Mouse (Mus musculus): ENCODE data around the gene Tefm. TPM values are rescaled to one million over a fixed set of nuclear protein-coding genes. Genes with fewer than 3 reads are reported as not detected.
A peak's percentile ranks its signal among the peaks of the same experiment; 100 is the strongest.

Tefm gene
- polyA plus RNA-seq, 1 experiment from 2014 or later, result 17.7 TPM

DNA sequence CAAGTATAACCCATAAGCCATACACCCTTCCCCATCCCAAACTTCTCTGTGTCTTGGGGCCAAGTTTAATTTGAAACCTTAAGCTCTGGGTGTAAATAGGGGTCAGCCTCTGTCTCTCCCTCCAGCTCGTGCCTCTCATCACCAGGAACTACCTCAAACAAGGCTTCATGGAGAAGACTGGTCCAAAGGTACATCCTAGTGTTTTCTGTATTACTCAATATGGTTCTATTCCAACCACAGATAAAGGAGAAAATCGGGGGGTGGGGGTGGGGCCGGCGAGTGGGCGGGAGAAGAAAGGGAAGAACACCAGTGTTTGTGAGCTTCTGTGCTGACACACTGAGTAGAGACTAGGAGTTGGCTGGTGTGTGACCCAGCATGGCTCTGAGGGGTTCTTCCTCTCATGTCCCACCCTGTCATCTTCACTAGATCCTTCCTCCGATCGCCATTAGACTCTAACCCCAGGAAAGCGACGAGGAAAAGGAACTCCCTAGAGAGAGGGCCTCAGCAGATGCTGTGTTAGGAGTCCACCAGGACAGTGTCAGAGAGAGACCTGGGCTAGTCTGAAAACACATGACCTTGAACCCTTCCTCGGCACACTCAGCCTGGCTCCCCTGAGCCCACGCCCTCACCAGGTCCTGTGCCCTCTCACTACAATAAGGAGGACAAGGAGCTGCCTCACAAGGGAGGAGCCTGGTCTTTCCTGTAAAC is 32.1 kb upstream of the Tefm start:
- 60% methylated on average over 11 of the region's 11 CpGs for WGBS (ENCODE audit: insufficient replicate concordance)
- Histone ChIP-seq H3K36me3 (0 out of 2 replicates have a peak, but pooled peaks cover under 1% of the 10 kb centered on the region), H3K9me3 (replicated peaks) (no peaks in the 10 kb centered on the region), H3K27ac (no peak overlapping the region), H3K4me3 (replicated peaks) (no peak overlapping the region), H3K4me2 (no peak overlapping the region), H3K4me1 (replicated peaks) (peaks cover 26% of the 10 kb centered on the region; the same call in 1 of the 2 replicates), H3K27me3 (0 out of 2 replicates have a peak, but pooled peaks cover 3% of the 10 kb centered on the region), H3K9ac (no peak overlapping the region)
- no peak for DNase-seq
- ATAC-seq (ENCODE audit: low read depth), result peak; percentile 35; the same call in 1 of the 2 replicates

DNA sequence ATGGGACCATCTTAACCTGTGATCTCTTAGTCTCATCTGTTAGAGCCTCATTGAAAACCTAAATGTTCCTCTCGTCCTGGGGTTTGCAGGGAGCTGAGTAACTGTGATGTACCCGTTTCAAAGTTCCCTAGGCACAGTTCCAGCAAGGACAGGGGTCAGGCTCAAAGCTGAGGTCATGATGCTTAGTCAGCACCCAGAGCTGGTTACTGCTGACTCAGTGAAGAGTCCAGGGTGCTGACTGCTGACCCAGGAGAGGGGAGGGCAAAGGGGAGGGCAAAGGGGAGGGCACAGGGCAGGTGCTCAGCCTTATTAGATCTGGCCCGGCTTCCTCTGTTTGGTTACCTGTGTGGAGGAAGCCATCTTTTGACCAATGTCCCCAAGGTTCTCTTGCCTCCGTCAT is 29.9 kb upstream of the Tefm start:
- ATAC-seq (ENCODE audit: low read depth) (peak; percentile 56), DNase-seq (no peak)
- Histone ChIP-seq H3K27ac (no peak overlapping the region), H3K9ac (no peak overlapping the region), H3K4me1 (replicated peaks) (peaks cover 22% of the 10 kb centered on the region), H3K27me3 (0 out of 2 replicates have a peak, but pooled peaks cover 3% of the 10 kb centered on the region), H3K4me2 (no peak overlapping the region), H3K4me3 (replicated peaks) (no peak overlapping the region), H3K36me3 (0 out of 2 replicates have a peak, but pooled peaks cover 5% of the 10 kb centered on the region), H3K9me3 (replicated peaks) (no peaks in the 10 kb centered on the region)
- WGBS (ENCODE audit: insufficient replicate concordance), result 57% methylated on average over 4 of the region's 4 CpGs

DNA sequence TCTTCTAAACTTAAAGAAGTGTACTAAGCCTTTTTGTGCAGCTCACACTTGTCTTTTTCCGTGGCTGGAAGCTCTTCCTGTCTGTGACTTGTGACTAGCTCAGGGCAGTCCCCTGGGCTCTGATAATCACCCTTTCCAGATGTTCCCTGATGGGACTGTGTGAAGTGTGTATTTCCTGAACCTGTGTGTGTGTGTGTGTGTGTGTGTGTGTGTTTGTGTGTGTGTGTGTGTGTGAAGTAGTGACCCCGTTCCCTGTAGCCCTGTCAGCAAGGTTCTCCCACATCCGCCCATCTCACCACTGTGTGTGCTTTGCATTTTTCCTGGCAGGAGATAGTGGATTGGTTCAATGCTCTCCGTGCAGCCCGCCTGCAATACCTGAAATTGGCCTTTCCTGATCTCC is 28.4 kb upstream of the Tefm start:
- no peak for DNase-seq
- H3K4me1 ChIP-seq (replicated peaks), result peaks cover 18% of the 10 kb centered on the region
- H3K4me3 ChIP-seq (replicated peaks), result no peak overlapping the region
- no peaks in the 10 kb centered on the region for H3K9me3 ChIP-seq (replicated peaks)
- H3K4me2 ChIP-seq, result no peak overlapping the region
- no peaks in the 10 kb centered on the region for H3K27me3 ChIP-seq
- H3K36me3 ChIP-seq, result 0 out of 2 replicates have a peak, but pooled peaks cover 16% of the 10 kb centered on the region
- ATAC-seq (ENCODE audit: low read depth), result no peak
- WGBS (ENCODE audit: insufficient replicate concordance), result 50% methylated on average over 5 of the region's 5 CpGs
- H3K27ac ChIP-seq, result no peak overlapping the region
- no peak overlapping the region for H3K9ac ChIP-seq

DNA sequence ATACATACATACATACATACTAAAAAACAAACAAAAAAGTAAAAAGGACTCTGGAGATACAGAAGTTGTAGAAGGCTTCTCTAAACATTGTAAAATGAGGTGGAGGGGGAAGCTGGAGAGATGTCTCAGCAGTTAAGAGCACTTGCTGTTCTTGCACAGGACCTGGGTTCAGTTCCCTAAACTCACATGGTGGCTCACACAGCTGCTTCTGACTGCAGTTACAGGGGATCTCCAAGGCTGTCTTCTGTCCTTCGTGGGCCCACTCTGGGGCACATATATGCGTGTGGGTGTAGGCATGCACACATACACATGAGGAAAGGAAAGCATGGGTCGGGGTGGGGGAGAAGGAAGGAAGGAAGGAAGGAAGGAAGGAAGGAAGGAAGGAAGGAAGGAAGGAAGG is 27.7 kb upstream of the Tefm start:
- Histone ChIP-seq H3K27me3 (no peaks in the 10 kb centered on the region), H3K9ac (no peak overlapping the region), H3K36me3 (0 out of 2 replicates have a peak, but pooled peaks cover 18% of the 10 kb centered on the region), H3K27ac (no peak overlapping the region), H3K4me3 (replicated peaks) (no peak overlapping the region), H3K4me1 (replicated peaks) (peaks cover 17% of the 10 kb centered on the region), H3K4me2 (no peak overlapping the region), H3K9me3 (replicated peaks) (no peaks in the 10 kb centered on the region)
- ATAC-seq (ENCODE audit: low read depth) (no peak), DNase-seq (no peak)
- 49% methylated on average over 3 of the region's 3 CpGs for WGBS (ENCODE audit: insufficient replicate concordance)

DNA sequence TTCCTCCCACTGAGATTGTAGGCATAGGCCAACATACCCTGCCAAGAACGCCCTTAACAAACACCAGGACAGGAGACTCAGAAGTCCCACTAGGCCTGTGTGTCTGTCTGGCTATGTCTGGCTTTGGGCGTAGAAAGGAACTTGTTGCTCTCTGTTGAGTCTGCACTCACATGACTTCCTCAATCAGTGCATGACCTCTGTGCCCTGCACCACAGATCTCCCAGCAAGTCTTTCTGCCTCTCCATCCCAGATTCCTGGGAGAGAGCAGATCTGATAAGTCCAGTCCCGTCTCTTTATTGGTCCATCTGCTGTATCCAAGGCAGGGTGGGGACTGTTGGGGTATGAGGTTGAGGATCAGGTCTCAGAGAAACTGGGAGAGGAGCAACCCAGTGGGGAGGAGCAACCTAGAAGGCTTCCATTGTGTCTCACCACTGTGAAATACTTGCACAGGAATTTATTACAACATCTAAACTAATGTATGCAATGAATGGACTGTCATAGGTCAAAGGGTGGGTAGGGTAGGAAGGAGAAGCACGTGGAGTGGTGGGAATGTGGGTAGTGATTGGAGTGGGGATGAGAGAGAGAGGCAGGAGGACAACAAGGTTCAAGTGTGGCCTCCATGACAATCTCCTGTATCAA is 26.8 kb upstream of the Tefm start:
- H3K4me2 ChIP-seq, result no peak overlapping the region
- no peak overlapping the region for H3K4me3 ChIP-seq (replicated peaks)
- ATAC-seq (ENCODE audit: low read depth), result no peak
- peaks cover 9% of the 10 kb centered on the region for H3K4me1 ChIP-seq (replicated peaks)
- no peaks in the 10 kb centered on the region for H3K9me3 ChIP-seq (replicated peaks)
- no peak overlapping the region for H3K27ac ChIP-seq
- WGBS (ENCODE audit: insufficient replicate concordance), result 59% methylated on average over 4 of the region's 4 CpGs
- H3K36me3 ChIP-seq, result 0 out of 2 replicates have a peak, but pooled peaks cover 18% of the 10 kb centered on the region
- no peak overlapping the region for H3K9ac ChIP-seq
- DNase-seq, result no peak
- H3K27me3 ChIP-seq, result no peaks in the 10 kb centered on the region

DNA sequence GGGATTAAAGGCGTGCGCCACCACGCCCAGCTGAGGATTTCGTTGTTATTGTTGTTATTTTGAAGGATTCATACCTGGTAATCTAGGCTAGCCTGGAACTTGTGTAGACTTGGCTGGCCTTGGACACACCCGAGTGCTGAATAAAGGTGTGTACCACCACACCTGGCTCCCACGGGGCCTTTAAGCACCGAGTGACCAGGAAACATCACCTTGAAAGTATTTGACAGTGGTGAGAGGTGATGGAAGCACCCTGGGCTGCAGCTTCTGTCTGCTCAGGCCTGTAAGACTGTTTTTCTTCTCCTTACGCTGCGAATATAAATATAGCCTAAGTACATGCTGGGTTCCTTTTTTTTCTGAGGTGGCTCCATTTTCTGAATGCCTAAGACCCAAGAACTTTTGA is 26.1 kb upstream of the Tefm start:
- Histone ChIP-seq H3K9me3 (replicated peaks) (no peaks in the 10 kb centered on the region), H3K27ac (no peak overlapping the region), H3K36me3 (0 out of 2 replicates have a peak, but pooled peaks cover 18% of the 10 kb centered on the region), H3K27me3 (no peaks in the 10 kb centered on the region), H3K9ac (no peak overlapping the region), H3K4me2 (no peak overlapping the region), H3K4me1 (replicated peaks) (peaks cover 8% of the 10 kb centered on the region), H3K4me3 (replicated peaks) (no peak overlapping the region)
- 78% methylated on average over 9 of the region's 9 CpGs for WGBS (ENCODE audit: insufficient replicate concordance)
- ATAC-seq (ENCODE audit: low read depth), result no peak
- no peak for DNase-seq

DNA sequence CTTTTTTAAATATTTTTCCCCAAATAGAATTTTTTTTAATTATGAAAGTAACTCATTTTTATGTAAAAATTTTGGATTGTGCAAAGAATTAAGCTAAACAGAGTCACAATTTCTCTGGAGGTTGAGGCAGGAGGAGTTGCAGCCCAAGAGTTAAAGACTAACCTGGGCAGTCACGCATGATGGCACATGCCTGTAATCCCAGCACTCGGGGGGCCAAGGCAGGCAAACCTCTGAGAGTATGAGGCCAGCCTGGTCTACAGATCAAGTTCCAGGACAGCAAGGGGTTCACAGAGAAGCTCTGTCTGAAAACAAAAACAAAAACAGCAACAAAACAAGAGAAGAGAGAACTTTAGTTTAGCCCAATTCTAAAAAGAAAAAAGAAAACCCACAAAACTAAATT is 22.2 kb upstream of the Tefm start:
- Histone ChIP-seq H3K27me3 (no peaks in the 10 kb centered on the region), H3K4me3 (replicated peaks) (no peak overlapping the region), H3K27ac (no peak overlapping the region), H3K4me2 (no peak overlapping the region), H3K36me3 (0 out of 2 replicates have a peak, but pooled peaks cover 18% of the 10 kb centered on the region), H3K9ac (no peak overlapping the region), H3K4me1 (replicated peaks) (peaks cover 10% of the 10 kb centered on the region), H3K9me3 (replicated peaks) (no peaks in the 10 kb centered on the region)
- 68% methylated on average over 2 of the region's 2 CpGs for WGBS (ENCODE audit: insufficient replicate concordance)
- DNase-seq (no peak), ATAC-seq (ENCODE audit: low read depth) (no peak)

DNA sequence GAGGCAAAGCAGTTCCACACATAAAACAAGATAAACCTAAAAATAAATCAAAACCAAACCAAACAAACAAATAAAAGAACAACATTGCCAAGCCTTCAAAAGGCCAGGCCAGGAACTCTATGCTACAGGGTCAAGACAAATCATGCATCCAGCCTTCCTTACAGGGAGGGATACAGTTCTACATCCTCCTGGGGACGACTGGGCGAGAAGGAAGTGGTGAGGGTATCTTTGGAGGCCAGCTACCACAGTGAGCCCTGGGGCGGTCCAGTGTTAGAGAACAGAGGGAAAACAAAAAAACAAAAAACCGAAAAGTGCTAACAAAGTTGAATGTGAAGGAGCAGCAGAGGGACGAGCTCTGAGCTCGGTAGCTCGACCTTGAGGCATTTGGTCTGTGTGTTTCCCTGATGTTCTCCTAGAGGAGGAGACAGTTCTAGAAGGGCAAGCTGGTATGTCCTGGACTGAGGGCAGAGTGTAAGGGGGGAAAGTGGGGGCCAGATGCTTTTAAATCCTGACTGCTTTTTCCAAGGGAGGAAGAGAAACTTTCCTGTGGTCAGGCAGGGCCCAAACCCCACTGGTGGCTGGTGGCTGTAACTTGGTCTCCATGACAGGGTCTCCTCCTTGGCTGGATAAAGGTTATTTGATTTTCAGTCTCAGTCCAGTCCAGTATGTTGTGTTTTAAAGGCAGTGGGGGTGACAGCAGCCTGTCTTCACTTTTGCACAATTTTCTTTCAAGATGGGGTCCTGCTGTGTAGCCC is 21.6 kb upstream of the Tefm start:
- H3K9ac ChIP-seq, result no peak overlapping the region
- H3K4me3 ChIP-seq (replicated peaks), result no peak overlapping the region
- DNase-seq (no peak), ATAC-seq (ENCODE audit: low read depth) (no peak)
- H3K4me2 ChIP-seq, result no peak overlapping the region
- H3K36me3 ChIP-seq, result 0 out of 2 replicates have a peak, but pooled peaks cover 13% of the 10 kb centered on the region
- peaks cover 7% of the 10 kb centered on the region for H3K4me1 ChIP-seq (replicated peaks)
- no peaks in the 10 kb centered on the region for H3K9me3 ChIP-seq (replicated peaks)
- no peaks in the 10 kb centered on the region for H3K27me3 ChIP-seq
- WGBS (ENCODE audit: insufficient replicate concordance), result 28% methylated on average over 7 of the region's 7 CpGs
- H3K27ac ChIP-seq, result no peak overlapping the region

DNA sequence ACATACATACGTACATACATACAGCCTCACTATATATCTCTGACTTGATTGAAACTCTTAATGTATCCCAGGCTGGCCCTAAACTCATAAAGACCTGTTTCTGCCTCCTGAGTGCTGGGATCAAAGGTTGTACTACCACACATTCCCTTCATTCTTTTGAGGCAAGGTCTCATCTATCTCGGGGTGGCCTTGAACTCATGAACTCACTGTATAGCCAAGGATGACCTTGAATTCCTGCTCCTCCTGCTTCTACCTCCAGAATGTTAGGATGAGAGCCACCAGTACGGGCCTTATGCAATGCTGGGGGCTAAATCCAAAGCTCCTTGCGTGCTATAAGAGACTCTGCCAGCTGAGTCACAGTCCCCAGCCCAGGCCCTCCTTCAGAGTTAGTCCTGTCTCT is 19.1 kb upstream of the Tefm start:
- DNase-seq, result no peak
- 66% methylated on average over 4 of the region's 4 CpGs for WGBS (ENCODE audit: insufficient replicate concordance)
- H3K9me3 ChIP-seq (replicated peaks), result no peaks in the 10 kb centered on the region
- H3K9ac ChIP-seq, result no peak overlapping the region
- H3K36me3 ChIP-seq, result 0 out of 2 replicates have a peak, but pooled peaks cover 8% of the 10 kb centered on the region
- H3K4me1 ChIP-seq (replicated peaks), result peaks cover 8% of the 10 kb centered on the region; the same call in 1 of the 2 replicates
- no peak overlapping the region for H3K27ac ChIP-seq
- no peak overlapping the region for H3K4me2 ChIP-seq
- ATAC-seq (ENCODE audit: low read depth), result no peak
- peaks cover 14% of the 10 kb centered on the region for H3K27me3 ChIP-seq
- H3K4me3 ChIP-seq (replicated peaks), result no peak overlapping the region

DNA sequence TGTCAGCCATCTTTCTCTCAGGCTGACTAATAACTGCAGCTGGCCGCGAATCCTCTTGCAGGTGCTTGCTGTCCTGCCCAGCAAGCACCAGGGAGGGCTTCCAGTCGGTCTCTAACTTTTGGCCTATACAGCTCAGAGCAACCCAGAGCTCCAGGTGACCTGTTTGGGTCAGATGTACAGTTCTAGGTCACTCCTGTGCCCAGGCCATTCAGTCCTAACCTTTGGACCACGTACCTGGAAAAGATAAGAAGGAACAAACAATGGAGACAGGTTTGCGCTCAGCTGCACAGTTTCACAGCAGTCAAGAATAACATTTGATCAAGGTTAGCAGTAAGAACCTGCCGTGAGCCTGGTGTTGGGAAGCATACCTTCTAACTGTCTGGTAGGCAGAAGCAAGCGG is 17.0 kb upstream of the Tefm start:
- peaks cover 14% of the 10 kb centered on the region for H3K4me1 ChIP-seq (replicated peaks)
- H3K36me3 ChIP-seq, result no peaks in the 10 kb centered on the region
- no peak overlapping the region for H3K27ac ChIP-seq
- 60% methylated on average over 7 of the region's 7 CpGs for WGBS (ENCODE audit: insufficient replicate concordance)
- H3K4me2 ChIP-seq, result no peak overlapping the region
- no peaks in the 10 kb centered on the region for H3K9me3 ChIP-seq (replicated peaks)
- no peak overlapping the region for H3K9ac ChIP-seq
- no peak overlapping the region for H3K4me3 ChIP-seq (replicated peaks)
- DNase-seq, result no peak
- H3K27me3 ChIP-seq, result peaks cover 34% of the 10 kb centered on the region
- ATAC-seq (ENCODE audit: low read depth), result peak; percentile 61

DNA sequence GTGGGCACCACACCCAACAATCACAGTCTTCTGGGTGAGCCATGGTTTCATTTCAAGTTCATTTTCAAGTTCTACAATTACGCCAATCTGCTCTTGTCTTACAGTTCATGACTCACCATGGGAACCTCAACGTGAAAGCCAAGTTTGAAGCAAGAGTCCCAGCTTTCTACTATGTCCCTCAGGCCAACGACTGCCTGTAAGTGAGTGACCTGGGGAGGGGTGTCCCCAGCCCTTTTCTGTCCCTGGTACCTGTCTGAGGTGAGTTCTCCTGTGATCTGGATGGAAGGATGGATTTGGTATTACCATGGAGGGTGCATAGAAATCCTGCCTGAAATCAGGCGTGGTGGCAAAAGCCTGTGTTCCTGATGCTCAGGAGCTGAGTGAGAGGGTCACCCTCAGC is 14.9 kb upstream of the Tefm start:
- H3K27ac ChIP-seq, result no peak overlapping the region
- no peaks in the 10 kb centered on the region for H3K36me3 ChIP-seq
- WGBS (ENCODE audit: insufficient replicate concordance), result 60% methylated on average over 4 of the region's 4 CpGs
- H3K4me3 ChIP-seq (replicated peaks), result no peak overlapping the region
- no peak for DNase-seq
- H3K27me3 ChIP-seq, result peaks cover 43% of the 10 kb centered on the region
- H3K9ac ChIP-seq, result no peak overlapping the region
- H3K4me1 ChIP-seq (replicated peaks), result peaks cover 23% of the 10 kb centered on the region
- no peak overlapping the region for H3K4me2 ChIP-seq
- no peak for ATAC-seq (ENCODE audit: low read depth)
- H3K9me3 ChIP-seq (replicated peaks), result no peaks in the 10 kb centered on the region
